In genomic region chr1:71636116-71636515, GRCm38 (mm10) we compare ENCODE assay signal across 23 mouse cellular contexts. TPM values are rescaled to one million over a fixed set of nuclear protein-coding genes. Genes with fewer than 3 reads are reported as not detected.
DNase-seq lines count a peak whose midpoint lies in the region; ATAC-seq and TF ChIP-seq lines count a peak whose summit lies in the region.
"Had no signal": no experiment of that assay in that cellular context is flagged by ENCODE, and none has a peak within 500 bp of the region (broad histone marks: within the 10 kb centered on the region; RNA-seq: fewer than 3 reads in every experiment).

No protein-coding gene starts in this region.

- no peak for ATAC-seq in liver, embryonic 12.5 days
- ATAC-seq in liver, postnatal 0 days = peak; percentile 53
- ATAC-seq in forebrain, embryonic 11.5 days (replicated peaks; ENCODE audit: low FRiP score) = no peak
- ATAC-seq: activated CD4-positive, CD25-positive, alpha-beta regulatory T cell, adult 4 months; CD4-positive, CD25-positive, alpha-beta regulatory T cell, adult 4 months; Patski had no signal

- no peaks in the 10 kb centered on the region for H3K9me3 ChIP-seq in liver, embryonic 12.5 days (replicated peaks)
- no peaks in the 10 kb centered on the region for H3K9me3 ChIP-seq in liver, postnatal 0 days (ENCODE audit: low read length)
- no peaks in the 10 kb centered on the region; the same call in 1 of the 2 replicates for H3K9me3 ChIP-seq in ES-Bruce4 (replicated peaks; ENCODE audit: control insufficient read depth, insufficient read depth, low read length, poor library complexity, severe bottlenecking)
- H3K9me3 ChIP-seq in forebrain, embryonic 11.5 days (ENCODE audit: control insufficient read depth, low read length) = no peaks in the 10 kb centered on the region
- H3K9me3 ChIP-seq: G1E had no signal

- 31% methylated on average over 5 of the region's 5 CpGs for WGBS in liver, adult 2 months
- WGBS in liver, embryonic 12.5 days (ENCODE audit: insufficient replicate concordance) = 78% methylated on average over 5 of the region's 5 CpGs
- WGBS in liver, postnatal 0 days (ENCODE audit: insufficient replicate concordance) = 55% methylated on average over 5 of the region's 5 CpGs
- 93% methylated on average over 5 of the region's 5 CpGs for WGBS in forebrain, embryonic 11.5 days

- TF ChIP-seq CTCF in liver, adult 2 months (IDR thresholded peaks at IDR 0.05; ENCODE audit: low read depth, low read length) = no peak
- no peak for TF ChIP-seq CTCF in liver, postnatal 0 days (IDR thresholded peaks at IDR 0.05; ENCODE audit: low read depth)
- no peak for TF ChIP-seq CTCF in ES-Bruce4 (IDR thresholded peaks at IDR 0.05; ENCODE audit: low read depth, low read length)

- peak; percentile 58 for DNase-seq in liver, adult 2 months (ENCODE audit: extremely low read depth, low read depth, low spot score)
- DNase-seq in liver, postnatal 0 days = no peak
- no peak for DNase-seq in liver
- DNase-seq in forebrain, embryonic 11.5 days (ENCODE audit: low spot score) = no peak
- DNase-seq: adrenal gland, adult 2 months; adrenal gland, adult 8-10 months; adrenal gland, postnatal 10 days; adrenal gland, postnatal 14 days; adrenal gland, postnatal 25 days; adrenal gland, postnatal 36 days; B cell, adult 2 months; cerebellum, adult 11 months; cerebellum, adult 11-12 months; cerebellum, adult 18-20 months; cerebellum, adult 2 months had no signal

- H3K27me3 ChIP-seq in liver, adult 2 months (ENCODE audit: control insufficient read depth, insufficient read depth, low read length) = no peaks in the 10 kb centered on the region
- H3K27me3 ChIP-seq in liver, embryonic 12.5 days (replicated peaks) = no peaks in the 10 kb centered on the region
- H3K27me3 ChIP-seq in liver, postnatal 0 days (ENCODE audit: insufficient read depth, low read length) = no peaks in the 10 kb centered on the region
- H3K27me3 ChIP-seq in ES-Bruce4 (ENCODE audit: control insufficient read depth, insufficient read depth, low read length, poor library complexity, severe bottlenecking) = no peaks in the 10 kb centered on the region
- no peaks in the 10 kb centered on the region for H3K27me3 ChIP-seq in forebrain, embryonic 11.5 days (ENCODE audit: control insufficient read depth, insufficient read depth, low read length)
- H3K27me3 ChIP-seq: CH12.LX, Patski had no signal

- TF ChIP-seq POLR2A in liver, adult 2 months (IDR thresholded peaks at IDR 0.05; ENCODE audit: extremely low read depth, insufficient read depth, low read length) = no peak
- no peak for TF ChIP-seq POLR2A in ES-Bruce4 (IDR thresholded peaks at IDR 0.05; ENCODE audit: insufficient read depth, low read length)

- peaks cover 43% of the 10 kb centered on the region for H3K4me1 ChIP-seq in liver, adult 2 months (ENCODE audit: control insufficient read depth, insufficient read depth, low read length)
- H3K4me1 ChIP-seq in liver, embryonic 12.5 days = no peaks in the 10 kb centered on the region
- peaks cover 4% of the 10 kb centered on the region; the same call in 1 of the 2 replicates for H3K4me1 ChIP-seq in liver, postnatal 0 days (ENCODE audit: insufficient read depth)
- no peaks in the 10 kb centered on the region for H3K4me1 ChIP-seq in ES-Bruce4 (ENCODE audit: control insufficient read depth, insufficient read depth, low read length)
- no peaks in the 10 kb centered on the region for H3K4me1 ChIP-seq in forebrain, embryonic 11.5 days (replicated peaks; ENCODE audit: control insufficient read depth, insufficient read depth, low read length)

- peak overlapping the region; percentile 67 for H3K27ac ChIP-seq in liver, adult 2 months (replicated peaks; ENCODE audit: insufficient read depth, low read depth, low read length)
- no peak overlapping the region for H3K27ac ChIP-seq in liver, embryonic 12.5 days
- H3K27ac ChIP-seq in liver, postnatal 0 days (ENCODE audit: low read depth) = 0 out of 2 replicates have a peak overlapping the region, but pooled peaks have one; percentile 55
- 0 out of 2 replicates have a peak overlapping the region, but pooled peaks have one; percentile 19 for H3K27ac ChIP-seq in ES-Bruce4 (ENCODE audit: insufficient read depth, low read length)
- no peak overlapping the region for H3K27ac ChIP-seq in forebrain, embryonic 11.5 days (ENCODE audit: low read depth, low read length)

- no peaks in the 10 kb centered on the region for H3K79me2 ChIP-seq in liver, adult 2 months (ENCODE audit: control insufficient read depth, insufficient read depth, low read length)

- no peak overlapping the region for H3K9ac ChIP-seq in liver, adult 2 months (ENCODE audit: low read depth, low read length)
- no peak overlapping the region for H3K9ac ChIP-seq in liver, embryonic 12.5 days
- H3K9ac ChIP-seq in liver, postnatal 0 days (replicated peaks) = no peak overlapping the region
- H3K9ac ChIP-seq in ES-Bruce4 (ENCODE audit: low read depth, poor library complexity, severe bottlenecking) = no peak overlapping the region
- H3K9ac ChIP-seq in forebrain, embryonic 11.5 days (ENCODE audit: low read length) = no peak overlapping the region

- H3K4me2 ChIP-seq in liver, embryonic 12.5 days = no peak overlapping the region
- H3K4me2 ChIP-seq in liver, postnatal 0 days (ENCODE audit: low read depth, low read length) = no peak overlapping the region
- H3K4me2 ChIP-seq in forebrain, embryonic 11.5 days (ENCODE audit: low read depth, low read length, severe bottlenecking) = no peak overlapping the region

- no peak for TF ChIP-seq EP300 in liver, postnatal 0 days (IDR thresholded peaks at IDR 0.05; ENCODE audit: low read depth)
- TF ChIP-seq EP300 in ES-Bruce4 (IDR thresholded peaks at IDR 0.05; ENCODE audit: insufficient read depth, low read depth, low read length) = no peak

- H3K4me3 ChIP-seq in liver, adult 2 months (ENCODE audit: insufficient read depth, low read depth, low read length) = no peak overlapping the region
- no peak overlapping the region for H3K4me3 ChIP-seq in liver, embryonic 12.5 days
- H3K4me3 ChIP-seq in liver, postnatal 0 days (ENCODE audit: low read depth, low read length) = no peak overlapping the region
- no peak overlapping the region for H3K4me3 ChIP-seq in ES-Bruce4 (ENCODE audit: low read depth, low read length)
- no peak overlapping the region for H3K4me3 ChIP-seq in forebrain, embryonic 11.5 days (ENCODE audit: low read depth, low read length)

- peaks cover 61% of the 10 kb centered on the region for H3K36me3 ChIP-seq in liver, adult 2 months (ENCODE audit: control insufficient read depth, insufficient read depth, low read length)
- H3K36me3 ChIP-seq in liver, embryonic 12.5 days = peaks cover 62% of the 10 kb centered on the region
- peaks cover 26% of the 10 kb centered on the region for H3K36me3 ChIP-seq in liver, postnatal 0 days (replicated peaks; ENCODE audit: insufficient read depth, low read length)
- peaks cover 89% of the 10 kb centered on the region for H3K36me3 ChIP-seq in ES-Bruce4 (ENCODE audit: control insufficient read depth, insufficient read depth, low read length, poor library complexity, severe bottlenecking)
- H3K36me3 ChIP-seq in forebrain, embryonic 11.5 days (ENCODE audit: control insufficient read depth, insufficient read depth, low read length) = peaks cover 4% of the 10 kb centered on the region; the same call in 1 of the 2 replicates
- H3K36me3 ChIP-seq: G1E had no signal

RNA-seq across cellular contexts. Expression of gene Fn1, which starts 16.9 kb away (rescaled TPM):
- 530 and 615 TPM in 2 replicates for total RNA-seq in liver, adult 2 months (2014; rRNA removed)
- 649 and 698 TPM in 2 replicates for polyA plus RNA-seq in liver, adult 2 months (2012; rRNA removed)
- polyA plus RNA-seq in liver, embryonic 12.5 days (2016; fragmentation: Nextera tagmentation; extraction: Ambion mirVana) = 89.2 and 92.0 TPM in 2 replicates
- 380 and 450 TPM in 2 replicates for polyA plus RNA-seq in liver, postnatal 0 days (2015; fragmentation: Nextera tagmentation; extraction: Ambion mirVana)
- polyA plus RNA-seq in ES-Bruce4 (2011; ENCODE audit: insufficient read depth, insufficient read length, low read depth, missing spikeins) = 478 and 518 TPM in 2 replicates
- 110 and 120 TPM in 2 replicates for polyA plus RNA-seq in forebrain, embryonic 11.5 days (2014; fragmentation: Nextera tagmentation; extraction: Ambion mirVana)
- total RNA-seq: MEL had no signal

Comparison
In these comparisons a context has a peak if more than half of its experiments do, and no peak if none do; other contexts are left out.
1. H3K27ac ChIP-seq: peak in liver, adult 2 months (single experiment), liver, postnatal 0 days (single experiment) and ES-Bruce4 (single experiment); none in liver, embryonic 12.5 days (single experiment) and forebrain, embryonic 11.5 days (single experiment).